Mouse (Mus musculus): ENCODE results near the gene Ipo8. TPM values are rescaled to one million over a fixed set of nuclear protein-coding genes. Genes with fewer than 3 reads are reported as not detected.

The Ipo8 gene
- polyA plus RNA-seq, 1 experiment, result 29.4 TPM

DNA sequence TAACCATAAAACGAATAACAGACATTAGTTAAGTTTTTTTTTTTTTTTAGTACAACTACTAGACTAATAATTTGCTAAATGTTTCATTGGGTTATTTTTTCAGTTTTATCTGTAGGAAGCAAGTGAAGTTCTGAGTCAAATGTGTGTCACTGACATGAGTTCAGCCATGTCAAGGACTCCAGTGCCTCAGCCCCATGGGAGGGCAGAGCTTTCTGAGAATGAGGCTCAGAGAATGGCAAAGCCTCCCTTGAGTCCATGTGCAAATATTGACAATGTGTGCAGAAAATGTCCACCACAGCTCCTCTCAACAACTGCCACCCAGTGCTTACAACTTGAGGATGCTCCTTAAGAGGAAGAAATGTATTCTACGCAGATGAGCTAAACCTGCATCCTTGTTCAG lies 55.0 kb downstream of the Ipo8 start:
- TF ChIP-seq GATA1 (IDR thresholded peaks at IDR 0.05; ENCODE audit: low read length), result no peak

DNA sequence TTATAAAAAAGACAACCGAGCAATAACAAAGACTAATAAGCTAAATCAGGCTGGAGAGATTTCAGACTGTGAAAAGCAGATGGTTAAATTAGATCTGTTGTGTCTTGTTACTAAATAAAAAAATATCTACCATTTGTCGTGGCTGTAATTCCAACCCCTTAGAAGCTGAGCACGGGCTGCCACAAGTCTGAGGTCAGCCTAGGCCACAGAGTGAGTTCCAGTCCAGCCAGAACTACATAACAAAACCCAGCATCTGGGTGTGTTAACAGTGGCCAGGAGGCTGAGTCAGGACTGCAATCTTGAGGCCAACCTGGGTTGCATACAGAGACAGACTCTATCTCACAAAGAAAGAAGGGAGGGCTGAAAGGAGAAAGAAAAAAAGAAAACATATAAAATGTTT lies 59.8 kb downstream of the Ipo8 start:
- TF ChIP-seq GATA1 (IDR thresholded peaks at IDR 0.05; ENCODE audit: low read length), result no peak

- TF ChIP-seq GATA1 (IDR thresholded peaks at IDR 0.05; ENCODE audit: low read length), result no peak
Observed at GRCm38 (mm10) chr6:148768419-148768818, 62.8 kb downstream of the Ipo8 start.

DNA sequence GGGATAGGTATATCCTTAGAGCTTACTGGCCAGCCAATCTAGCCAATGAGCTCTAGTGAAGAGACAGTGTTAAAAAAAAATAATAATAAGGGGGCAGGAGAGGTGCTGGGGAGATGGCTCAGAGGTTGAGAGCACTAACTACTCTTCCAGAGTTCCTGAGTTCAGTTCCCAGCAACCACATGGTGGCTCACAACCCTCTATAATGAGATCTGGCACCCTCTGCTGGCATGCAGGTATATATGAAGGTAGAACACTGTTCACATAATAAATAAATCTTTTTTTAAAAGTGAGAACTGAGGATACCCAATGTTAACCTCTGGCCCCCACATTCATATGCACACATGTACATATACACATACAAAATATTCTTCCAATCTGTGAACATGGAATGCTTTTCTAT lies 64.0 kb downstream of the Ipo8 start:
- no peak for TF ChIP-seq GATA1 (IDR thresholded peaks at IDR 0.05; ENCODE audit: low read length)

DNA sequence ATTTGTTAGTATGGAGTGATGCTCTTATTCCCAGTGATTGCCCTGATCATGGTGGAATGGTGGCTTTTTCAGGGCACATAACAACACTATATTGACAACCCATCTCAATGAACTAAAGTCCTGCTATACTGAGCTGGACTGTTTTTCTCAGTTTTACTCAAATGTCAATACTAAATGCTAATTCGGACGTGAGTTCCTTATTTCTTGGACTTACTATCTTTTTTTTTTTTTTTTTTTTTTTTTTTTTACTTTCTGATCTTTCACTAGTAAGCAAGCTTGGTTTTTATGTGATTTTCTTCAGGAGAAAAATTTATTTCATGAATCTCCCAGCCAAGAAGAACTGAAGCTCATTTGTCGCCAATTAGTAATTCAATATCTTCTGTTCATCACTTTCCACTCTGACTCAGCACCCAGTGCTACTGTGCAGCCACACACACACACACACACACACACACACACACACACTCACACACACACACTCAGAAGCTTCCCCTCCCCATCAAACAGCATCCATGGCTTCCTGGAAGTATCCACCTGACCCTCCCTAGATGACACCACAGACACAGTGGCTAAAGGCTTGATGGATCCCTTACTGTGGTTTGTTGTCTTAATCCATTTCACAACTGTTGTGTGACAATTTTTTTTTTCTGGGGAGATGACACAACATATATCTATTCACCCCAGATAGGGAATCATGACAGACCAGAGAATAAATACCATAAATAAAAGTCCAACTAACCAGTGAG lies 69.1 kb downstream of the Ipo8 start:
- TF ChIP-seq GATA1 (IDR thresholded peaks at IDR 0.05; ENCODE audit: low read length), result no peak

DNA sequence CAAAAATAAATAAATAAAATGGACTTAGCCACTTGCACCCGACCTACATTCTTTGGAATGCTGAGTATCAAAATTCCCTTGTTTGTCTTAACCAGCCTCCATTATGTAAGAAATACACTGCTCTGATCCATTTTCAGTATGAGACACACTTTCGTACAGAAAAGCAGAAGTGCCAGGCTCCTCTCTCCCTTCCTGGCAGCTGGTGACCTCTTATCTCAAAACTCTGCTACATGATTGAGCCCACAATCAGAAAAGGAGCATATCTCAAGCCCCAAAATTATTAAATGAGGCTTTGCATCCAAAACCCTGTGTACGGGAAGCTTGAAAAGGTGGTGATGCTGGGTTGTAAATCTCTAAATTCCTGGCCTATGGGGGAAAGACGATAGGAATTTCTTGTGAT lies 69.8 kb downstream of the Ipo8 start:
- TF ChIP-seq GATA1 (IDR thresholded peaks at IDR 0.05; ENCODE audit: low read length), result no peak

- no peak for TF ChIP-seq GATA1 (IDR thresholded peaks at IDR 0.05; ENCODE audit: low read length)
Observed at GRCm38 (mm10) chr6:148756535-148756934, 74.7 kb downstream of the Ipo8 start.

DNA sequence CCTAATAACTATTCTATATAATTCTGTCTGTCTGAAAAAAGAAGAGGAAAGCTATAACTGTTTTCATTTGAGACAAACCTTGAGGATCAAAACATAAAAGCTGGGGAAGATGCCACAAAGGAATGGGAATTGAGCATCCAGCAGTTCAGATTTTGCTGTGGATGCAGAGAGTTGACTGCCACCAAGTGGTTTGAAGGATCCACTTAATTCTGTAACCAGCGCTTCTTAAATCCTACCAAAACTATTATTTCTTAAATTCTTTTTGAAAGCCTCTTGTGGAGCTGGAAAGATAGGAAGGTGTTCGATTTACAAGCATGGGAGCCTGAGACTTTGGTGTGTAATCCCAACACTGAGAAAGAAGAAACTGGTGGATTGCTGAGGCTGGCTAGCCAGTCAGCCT lies 79.9 kb downstream of the Ipo8 start:
- no peak for TF ChIP-seq GATA1 (IDR thresholded peaks at IDR 0.05; ENCODE audit: low read length)

GRCm38 (mm10) chr6:148750183-148750582 lies 81.1 kb downstream of the Ipo8 start:
- TF ChIP-seq GATA1 (IDR thresholded peaks at IDR 0.05; ENCODE audit: low read length), result no peak

- TF ChIP-seq GATA1 (IDR thresholded peaks at IDR 0.05; ENCODE audit: low read length), result no peak
Observed at GRCm38 (mm10) chr6:148740521-148741226, 90.6 kb downstream of the Ipo8 start.

DNA sequence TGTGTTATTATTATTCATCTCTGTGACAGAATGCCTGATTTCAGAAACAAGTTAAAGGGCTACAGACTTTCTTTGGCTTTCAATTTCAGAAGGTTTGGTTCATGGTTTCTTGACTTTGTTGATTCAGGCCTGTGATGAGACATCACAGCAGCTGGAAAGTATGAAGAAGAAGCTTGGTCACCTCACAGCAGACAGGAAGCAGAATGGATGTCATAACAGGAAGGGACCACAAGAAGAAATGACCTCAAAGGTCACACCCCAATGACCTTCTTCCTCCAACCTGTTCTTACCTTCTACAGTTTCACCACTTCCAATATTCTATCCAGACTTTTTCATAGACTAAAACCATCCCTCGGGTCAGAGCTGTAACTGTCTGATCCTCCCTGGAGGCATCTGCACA lies 94.9 kb downstream of the Ipo8 start:
- TF ChIP-seq GATA1 (IDR thresholded peaks at IDR 0.05; ENCODE audit: low read length), result no peak

DNA sequence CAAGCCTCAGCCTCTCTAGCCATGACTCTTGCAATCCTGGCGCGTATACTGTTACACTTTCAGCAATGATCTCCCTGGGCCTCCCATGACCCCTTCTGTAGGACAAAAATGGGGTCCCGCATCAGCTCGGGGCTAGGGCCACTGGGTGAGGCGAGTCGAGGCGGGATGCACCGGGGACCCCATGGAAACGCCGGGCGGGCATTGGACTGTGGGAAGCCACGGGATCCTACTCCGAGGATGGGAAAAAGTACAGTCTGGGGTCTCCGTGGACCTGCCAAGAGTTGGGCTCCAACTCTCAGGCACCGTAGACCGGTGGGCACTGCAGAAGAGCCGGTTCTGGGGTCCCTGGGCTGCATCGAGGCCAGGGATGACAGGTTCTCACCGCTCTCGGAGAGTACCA lies 97.3 kb downstream of the Ipo8 start:
- no peak for TF ChIP-seq GATA1 (IDR thresholded peaks at IDR 0.05; ENCODE audit: low read length)

GRCm38 (mm10) chr6:148732920-148733319 lies 98.3 kb downstream of the Ipo8 start:
- no peak for TF ChIP-seq GATA1 (IDR thresholded peaks at IDR 0.05; ENCODE audit: low read length)

DNA sequence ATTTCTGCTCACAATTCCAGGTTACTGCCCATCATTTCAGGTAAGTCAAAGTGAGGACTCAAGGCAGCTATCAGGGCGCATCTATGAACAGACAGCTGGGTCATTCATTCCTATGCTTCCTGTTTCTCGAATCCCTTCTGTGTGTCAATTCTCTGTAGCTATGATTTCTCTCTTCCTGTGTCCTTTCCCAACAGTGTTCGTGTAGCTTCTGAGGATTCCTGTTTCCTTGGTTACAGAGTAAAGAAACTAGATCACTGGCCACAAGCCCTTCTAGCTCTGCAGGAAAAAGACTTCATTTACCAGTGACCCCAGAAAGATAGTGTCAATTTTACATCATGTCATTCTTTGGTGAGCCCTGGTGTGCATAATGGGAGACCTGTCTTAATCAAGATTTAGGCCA lies 102.7 kb downstream of the Ipo8 start:
- no peak for TF ChIP-seq GATA1 (IDR thresholded peaks at IDR 0.05; ENCODE audit: low read length)

DNA sequence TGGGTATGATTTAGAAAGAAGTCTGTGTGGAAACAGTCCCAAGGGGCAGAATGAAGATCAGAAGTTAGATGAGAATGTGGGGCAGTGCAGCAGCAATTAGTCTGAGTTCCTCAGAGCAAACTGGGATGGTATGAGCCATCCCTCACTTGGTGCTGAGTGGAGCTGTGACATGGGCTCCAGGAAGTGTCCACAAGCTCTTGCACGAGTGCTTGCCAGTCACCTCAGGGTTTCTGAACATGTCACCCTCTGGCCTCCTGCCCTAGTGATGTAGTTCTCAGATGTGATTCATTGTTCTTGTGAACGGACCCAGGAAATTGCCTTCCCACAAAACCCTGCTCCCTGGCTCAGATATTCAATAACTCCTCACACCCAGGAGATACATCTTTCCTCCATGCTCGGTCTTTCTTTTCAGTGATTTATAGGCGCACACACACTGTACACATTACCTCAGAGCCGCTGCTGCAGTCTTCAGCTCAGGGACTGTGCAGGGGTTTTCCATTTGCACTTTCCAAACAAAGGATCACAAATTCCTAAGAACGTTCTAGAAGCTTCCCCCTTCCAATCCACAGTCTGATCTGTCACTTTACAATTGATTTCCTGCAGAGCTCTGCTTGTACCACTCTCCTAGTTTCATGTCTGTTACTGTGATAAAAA lies 103.3 kb downstream of the Ipo8 start:
- no peak for TF ChIP-seq GATA1 (IDR thresholded peaks at IDR 0.05; ENCODE audit: low read length)

DNA sequence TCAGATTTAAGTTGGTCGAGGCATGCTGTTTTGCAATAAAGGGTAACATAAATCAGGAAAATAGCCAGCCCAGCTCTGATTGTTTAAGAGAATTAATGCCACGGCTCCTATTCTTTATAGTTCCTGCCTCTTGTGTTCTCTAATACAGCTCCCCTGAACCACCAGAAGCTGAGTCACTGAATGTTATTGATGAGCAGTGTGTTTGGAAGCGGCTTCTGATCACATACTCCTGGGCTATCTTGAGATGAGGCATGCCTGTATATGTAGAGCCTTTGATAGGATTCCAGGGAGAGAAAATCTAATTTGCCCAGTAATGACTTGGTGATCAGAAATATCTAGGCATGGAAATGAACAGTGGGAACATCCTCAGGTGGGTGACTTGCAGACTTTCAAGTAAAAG lies 106.8 kb downstream of the Ipo8 start:
- TF ChIP-seq GATA1 (IDR thresholded peaks at IDR 0.05; ENCODE audit: low read length), result no peak

Other genes starting within 250 kb of the Ipo8 start
- gene Caprin2, start 64.8 kb upstream of the Ipo8 start, polyA plus RNA-seq (2012), result 2.8 and 3.9 TPM in 2 replicates
- 12.1 and 22.5 TPM in 2 replicates for gene Sinhcaf, start 115.0 kb upstream of the Ipo8 start, polyA plus RNA-seq (2012)